Mouse (Mus musculus) lung, postnatal 36 days (tissue): Measurements from ENCODE around the gene Wnt3.

ENCODE experiments used
- DNase-seq: peaks from one replicate; pipeline ENCODE4 v3.0.0; 2022; ENCODE audit warnings: mixed read lengths

The Wnt3 gene

DNA sequence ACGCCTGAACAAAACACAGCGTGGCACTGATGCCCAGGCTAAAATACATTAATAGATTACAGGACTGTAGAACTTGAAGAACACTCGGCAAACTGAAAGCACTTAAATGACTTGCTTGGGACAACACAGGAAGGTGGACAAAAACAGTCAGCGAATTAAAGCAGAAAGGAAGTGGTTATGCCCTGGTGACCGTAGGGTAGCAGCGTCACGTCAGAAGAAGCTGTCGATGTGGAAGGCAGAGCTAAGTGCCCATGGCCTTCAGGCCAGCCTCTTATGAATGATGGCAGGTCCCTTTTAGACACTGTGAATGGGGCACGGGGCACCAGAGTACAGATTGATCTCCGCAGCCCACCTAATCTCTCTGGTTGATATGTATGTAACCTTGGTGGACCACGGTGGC lies 74.3 kb downstream of the Wnt3 start:
- DNase-seq = no peak

DNA sequence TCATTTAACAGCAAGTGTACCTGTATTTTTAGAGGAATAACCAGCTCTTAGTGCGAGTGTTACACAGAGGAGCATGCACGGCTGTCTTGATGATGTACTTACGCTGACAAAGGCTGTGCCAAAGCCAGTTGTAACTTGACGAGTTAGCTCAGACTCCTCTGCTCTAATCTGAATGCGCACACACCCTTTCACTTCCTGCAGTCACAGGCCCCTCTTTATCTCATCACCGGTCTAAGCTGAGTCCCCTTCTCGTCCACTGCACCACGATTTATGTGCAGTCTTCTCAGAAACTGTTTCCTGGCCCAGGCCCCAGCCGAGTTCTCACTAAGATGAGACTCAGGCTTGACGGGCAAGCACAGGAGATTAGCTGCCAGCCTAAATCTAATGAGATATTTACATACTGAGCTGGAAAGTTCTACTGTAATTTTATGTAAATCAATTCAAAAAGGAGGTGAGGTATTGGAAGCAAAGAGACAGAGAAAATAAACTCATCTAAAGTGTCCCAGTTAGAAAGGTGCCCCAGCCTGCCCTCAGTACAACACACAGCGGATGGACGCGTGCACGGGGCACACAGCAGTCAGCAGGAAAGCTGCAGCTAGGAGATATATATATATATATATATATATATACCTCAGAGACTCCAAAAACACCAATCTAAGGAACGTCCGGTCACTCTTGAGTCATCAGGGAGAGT lies 78.8 kb downstream of the Wnt3 start:
- no peak for DNase-seq

DNA sequence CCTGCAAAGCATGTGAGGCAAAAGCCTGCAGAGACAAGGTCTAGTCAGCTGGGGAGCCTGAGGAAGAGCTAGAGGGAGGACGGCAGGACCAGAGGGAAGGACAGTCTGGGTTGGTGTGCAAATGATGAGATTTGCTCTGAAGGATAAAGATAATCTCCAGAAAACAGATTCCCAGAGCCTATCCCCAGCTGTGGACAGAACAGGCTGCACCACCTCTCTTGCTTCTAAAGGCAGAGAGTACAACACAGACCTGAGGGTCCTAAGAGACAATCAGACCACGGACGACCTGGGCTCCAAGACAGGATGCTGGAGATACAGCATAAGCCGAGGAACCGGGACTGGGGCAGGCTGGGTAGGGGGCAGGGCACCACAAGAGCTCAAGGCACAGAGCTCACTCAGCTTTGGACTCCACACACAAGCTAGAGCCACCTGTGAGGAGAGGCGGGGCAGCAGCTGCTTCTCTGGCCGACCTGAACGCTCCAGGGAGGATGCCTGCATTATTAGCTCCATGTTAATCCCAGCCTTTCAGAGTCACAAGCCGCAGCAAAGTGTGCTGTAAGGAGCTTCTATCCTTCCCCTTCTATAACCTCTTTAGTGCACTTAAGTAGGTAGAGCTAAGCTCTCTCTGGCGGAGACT lies 79.5 kb downstream of the Wnt3 start:
- no peak for DNase-seq

DNA sequence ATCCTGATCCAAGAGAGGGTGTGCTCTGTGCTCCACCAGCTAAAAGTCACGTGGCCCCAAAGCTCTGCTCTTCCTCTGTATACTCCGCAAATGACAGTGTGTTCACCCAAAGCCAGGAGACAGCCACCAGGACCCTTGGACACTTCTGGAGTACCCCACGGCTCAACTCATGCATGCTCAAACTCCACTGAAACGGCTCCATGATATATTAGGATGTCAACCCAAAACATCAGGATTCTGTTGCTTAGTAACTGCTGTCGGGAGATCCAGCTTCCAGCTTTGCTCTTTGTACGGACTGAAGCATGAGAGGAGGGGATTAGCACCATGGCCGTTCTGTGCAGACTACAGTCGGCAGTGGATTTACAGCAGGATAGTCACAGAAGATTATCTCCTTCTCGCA lies 80.3 kb downstream of the Wnt3 start:
- DNase-seq = no peak

DNA sequence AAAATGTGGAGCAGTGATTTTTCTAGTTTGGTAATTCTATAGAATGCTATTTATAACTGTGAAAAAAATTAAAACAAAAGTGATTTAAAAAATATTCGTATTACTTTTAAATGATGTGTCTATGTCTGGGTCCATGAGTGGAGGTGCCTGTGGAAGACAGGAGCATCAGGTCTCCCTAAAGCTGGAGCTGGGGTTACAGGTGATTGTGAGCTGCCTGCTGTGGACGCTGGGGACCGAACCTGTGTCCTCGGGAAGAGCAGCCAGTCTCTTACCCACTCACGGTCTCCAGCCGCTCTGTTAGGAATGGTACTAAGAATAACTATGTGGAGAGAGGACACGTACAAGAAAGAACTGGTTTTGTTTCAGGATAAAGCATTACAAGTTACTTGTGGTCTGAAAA lies 82.7 kb downstream of the Wnt3 start:
- no peak for DNase-seq

DNA sequence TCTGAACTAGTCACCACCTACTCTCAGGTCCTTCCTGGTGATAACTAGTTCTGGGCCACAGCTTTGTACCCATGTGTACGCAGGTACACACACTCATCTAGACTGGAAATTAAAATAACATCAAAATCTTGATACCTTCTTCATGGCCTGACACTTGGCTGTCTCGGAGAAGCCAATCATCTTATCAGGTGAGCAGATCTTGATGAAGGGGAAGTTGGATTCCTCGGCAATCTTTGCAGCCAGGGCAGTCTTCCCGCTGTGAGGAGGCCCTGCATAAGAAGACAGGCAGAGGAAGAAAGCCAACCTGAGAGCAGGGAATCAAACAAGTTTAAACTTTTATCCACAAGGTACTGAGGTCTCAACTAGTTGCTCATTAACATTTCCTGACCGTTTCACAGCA lies 84.8 kb downstream of the Wnt3 start:
- DNase-seq = no peak

DNA sequence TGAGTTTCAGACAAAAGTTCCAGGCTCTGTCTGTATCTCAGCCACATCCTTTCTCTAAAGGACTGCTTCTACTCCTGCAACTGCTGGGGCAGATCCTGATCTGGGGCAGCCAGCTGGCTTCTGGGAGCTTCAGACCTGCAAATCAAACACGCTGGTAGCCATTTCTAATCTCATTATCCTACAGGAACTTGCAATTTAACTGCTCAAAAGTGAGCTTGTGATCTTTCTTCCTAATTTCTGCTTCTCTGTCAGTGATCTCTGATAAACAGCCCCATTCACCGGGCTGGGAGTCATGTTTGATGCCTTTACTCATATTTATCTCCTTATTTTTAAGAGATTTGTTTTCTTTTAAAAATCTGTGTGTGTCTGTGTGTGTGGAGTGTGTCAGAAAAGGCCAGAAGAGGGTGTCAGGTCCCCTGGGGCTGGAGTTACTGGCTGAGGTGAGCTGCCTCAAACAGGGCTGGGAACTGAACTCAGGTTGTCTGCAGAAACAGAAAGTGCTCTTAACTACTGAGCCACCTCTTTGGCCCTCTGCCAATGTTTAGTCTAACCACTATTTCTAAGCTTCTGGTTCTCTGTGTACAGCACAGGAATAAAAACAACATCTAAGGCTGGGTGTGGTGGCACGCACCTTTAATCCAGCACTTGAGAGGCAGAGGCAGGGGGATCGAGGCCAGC lies 86.1 kb downstream of the Wnt3 start:
- DNase-seq = peak; percentile 18

DNA sequence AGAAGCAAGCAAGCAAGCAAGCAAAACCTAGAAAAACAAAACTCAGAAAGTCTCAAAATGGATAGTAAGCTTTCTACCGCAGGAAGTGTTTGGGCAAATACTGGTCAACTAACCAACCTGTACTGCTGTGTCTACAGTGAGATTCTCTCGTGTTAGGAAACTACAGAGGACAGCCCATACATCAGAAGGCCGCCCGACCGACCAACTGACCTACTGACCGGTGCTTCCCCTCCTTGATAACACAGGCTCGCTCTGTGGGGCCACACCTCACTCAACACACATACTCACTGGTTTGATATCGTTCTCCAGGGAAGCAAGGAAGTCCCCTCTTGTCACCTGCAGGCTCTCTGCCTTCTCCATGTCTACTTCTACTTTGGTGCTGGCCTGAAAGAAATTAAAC lies 89.0 kb downstream of the Wnt3 start:
- DNase-seq = no peak

DNA sequence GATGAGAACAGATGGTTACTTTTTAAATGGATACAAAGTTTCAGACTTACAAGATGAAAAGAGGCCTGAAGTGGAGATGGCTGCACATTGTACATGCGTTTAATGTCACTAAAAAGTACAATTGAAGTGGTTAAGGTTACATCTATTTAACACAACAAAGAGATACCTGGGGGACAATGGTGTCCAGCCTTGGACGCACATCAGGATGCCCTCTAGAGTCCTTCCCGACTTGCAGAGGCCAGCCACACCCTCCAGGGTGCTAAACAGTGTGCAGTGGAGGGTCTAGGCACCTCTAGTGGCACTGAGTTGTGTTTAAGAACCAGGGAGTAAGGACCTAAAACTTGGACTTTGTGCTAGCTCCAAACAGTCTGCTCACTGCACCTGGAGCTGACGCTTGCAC lies 90.5 kb downstream of the Wnt3 start:
- no peak for DNase-seq

DNA sequence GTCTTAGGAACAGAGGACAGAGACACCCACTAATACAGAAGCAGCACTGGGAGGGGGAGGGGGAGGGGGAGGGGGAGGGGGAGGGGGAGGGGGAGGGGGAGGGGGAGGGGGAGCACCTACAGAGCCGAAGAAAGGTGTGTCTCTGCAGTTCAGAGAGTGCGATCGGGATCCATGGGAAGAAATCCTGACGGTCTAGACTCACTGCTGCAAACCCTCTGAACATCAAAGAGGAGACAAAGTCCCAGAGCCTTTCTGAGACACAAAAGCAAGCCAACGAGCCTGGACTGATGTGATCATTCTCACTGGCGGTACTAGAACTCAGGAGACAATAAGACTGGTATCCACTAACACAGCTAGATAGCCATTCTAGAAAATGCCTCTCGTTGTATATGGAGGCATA lies 91.4 kb downstream of the Wnt3 start:
- no peak for DNase-seq
